In genomic region chr9:56606082-56606740, GRCm38 (mm10) we compare ENCODE assay signal across 9 mouse cellular contexts.
DNase-seq lines count a peak whose midpoint lies in the region; ATAC-seq lines count a peak whose summit lies in the region.
"Had no signal": no experiment of that assay in that cellular context is flagged by ENCODE, and none has a peak within 500 bp of the region (broad histone marks: within the 10 kb centered on the region; RNA-seq: fewer than 3 reads in every experiment).

No protein-coding gene starts in this region.

- H3K4me1 ChIP-seq in hindbrain, embryonic 15.5 days (replicated peaks), result peaks cover 42% of the 10 kb centered on the region

- peak; percentile 20; the same call in 1 of the 2 replicates for ATAC-seq in hindbrain, embryonic 15.5 days (ENCODE audit: low FRiP score, low read depth)

- H3K9me3 ChIP-seq in hindbrain, embryonic 15.5 days, result no peaks in the 10 kb centered on the region

- H3K27ac ChIP-seq in hindbrain, embryonic 15.5 days (replicated peaks), result peak overlapping the region; percentile 27; the same call in 1 of the 2 replicates

- H3K27me3 ChIP-seq in hindbrain, embryonic 15.5 days, result no peaks in the 10 kb centered on the region; the same call in 1 of the 2 replicates
- H3K27me3 ChIP-seq: CH12.LX had no signal

- H3K36me3 ChIP-seq in hindbrain, embryonic 15.5 days, result no peaks in the 10 kb centered on the region

- H3K4me3 ChIP-seq in hindbrain, embryonic 15.5 days, result no peak overlapping the region

- no peak overlapping the region for H3K9ac ChIP-seq in hindbrain, embryonic 15.5 days

- 60% methylated on average over 16 of the region's 16 CpGs for WGBS in hindbrain, embryonic 15.5 days

- peak overlapping the region; percentile 19; the same call in 1 of the 2 replicates for H3K4me2 ChIP-seq in hindbrain, embryonic 15.5 days

- peak; percentile 7 to 43 for DNase-seq in heart, adult 9 months (ENCODE audit: low spot score in 2 of 2)
- DNase-seq in heart, postnatal 10 days, result no peak
- peak; percentile 45 for DNase-seq in retina, embryonic 14.5 days (ENCODE audit: low spot score)
- DNase-seq in retina, postnatal 1 day, result no peak
- peak; percentile 42 for DNase-seq in testis, postnatal 14 days (ENCODE audit: low spot score)
- no peak for DNase-seq in adipocyte (ENCODE audit: low spot score)
- DNase-seq in right cerebral cortex, postnatal 10 days (ENCODE audit: low spot score in 2 of 2), result no peak

- intact Hi-C loops in heart, postnatal 10 days (cut with DNase I), result no loop called here

Comparison
In these comparisons a context has a peak if more than half of its experiments do, and no peak if none do; other contexts are left out.
1. DNase-seq: peak in heart, adult 9 months (2 of 2), retina, embryonic 14.5 days (single experiment) and testis, postnatal 14 days (single experiment); none in heart, postnatal 10 days (0 of 2), retina, postnatal 1 day (single experiment), adipocyte (single experiment) and right cerebral cortex, postnatal 10 days (0 of 2).